Mouse (Mus musculus): ENCODE results near the gene Ptrhd1. TPM values are rescaled to one million over a fixed set of nuclear protein-coding genes. Genes with fewer than 3 reads are reported as not detected.

Gene Ptrhd1
- total and polyA plus RNA-seq, 3 experiments: 3.6 to 9.3 (median 6.7) TPM

DNA sequence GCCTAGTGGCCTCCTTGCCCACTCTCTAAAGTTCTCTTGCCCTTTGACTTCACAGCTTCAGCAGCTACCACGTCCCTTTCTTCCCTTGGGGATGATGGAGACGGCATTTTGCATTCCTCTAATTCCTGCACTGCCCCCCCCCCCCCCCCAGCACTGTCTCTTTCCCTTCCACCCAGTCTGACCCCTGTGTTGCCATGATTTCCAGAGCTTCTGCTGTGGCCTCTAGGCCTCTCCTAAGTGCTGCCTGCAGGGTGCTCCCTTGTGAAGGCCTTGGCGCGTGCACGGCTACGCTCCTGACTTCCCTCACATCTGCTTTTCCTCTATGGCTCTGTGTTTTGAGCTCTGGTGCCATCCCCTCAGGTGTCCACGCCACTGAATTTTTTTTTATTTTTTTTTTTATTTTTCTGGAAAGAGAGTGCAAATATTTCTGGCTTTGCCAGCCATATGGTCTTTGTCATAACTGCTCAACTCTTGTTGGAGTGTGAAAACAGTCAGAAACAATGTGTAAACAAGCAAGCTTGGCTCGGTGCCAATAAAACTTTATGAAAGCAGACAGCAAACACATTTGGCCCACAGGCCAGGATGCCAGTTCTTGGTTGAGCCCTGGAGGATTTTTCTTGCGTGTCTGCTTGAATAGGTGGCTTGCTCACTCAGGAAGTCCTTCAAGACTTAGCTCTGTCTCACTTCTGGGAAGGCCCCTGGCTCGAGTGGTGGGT, 40.6 kb upstream of the Ptrhd1 start:
- dilution Hi-C loops (cut with MboI; ENCODE audit: extremely low pct_ligation_motif_present, extremely low pct_unique_long_range_greater_than_20kb, low sequenced_read_pairs): no loop called here
- H3K4me2 ChIP-seq (ENCODE audit: insufficient read depth, low read depth, poor library complexity, severe bottlenecking): no peak overlapping the region
- DNase-seq (ENCODE audit: extremely low read depth): no peak
- H3K4me1 ChIP-seq (ENCODE audit: control insufficient read depth in 1 of 2, insufficient read depth in 2 of 2): peaks cover 2 to 11% of the 10 kb centered on the region in 2 experiments; a peak in 3 of 4 replicates
- no peak overlapping the region for H3K9ac ChIP-seq (ENCODE audit: insufficient read depth, low read depth)
- H3K27ac ChIP-seq (ENCODE audit: insufficient read depth, low read depth): no peak overlapping the region
- no peaks in the 10 kb centered on the region for H3K79me2 ChIP-seq (replicated peaks; ENCODE audit: control insufficient read depth, extremely low read depth, insufficient read depth, poor library complexity, severe bottlenecking)
- H3K36me3 ChIP-seq (replicated peaks in 1 of 2; ENCODE audit: control insufficient read depth in 1 of 2, insufficient read depth in 1 of 2, low read length in 1 of 2): no peaks in the 10 kb centered on the region
- H3K9me3 ChIP-seq (replicated peaks; ENCODE audit: low read length): no peaks in the 10 kb centered on the region
- TF ChIP-seq CTCF (conservative IDR thresholded peaks at IDR 0.05 in 1 of 2, IDR thresholded peaks at IDR 0.05 in 1 of 2; ENCODE audit: low read depth in 2 of 2, low read length in 2 of 2) (no peak), TBP (conservative IDR thresholded peaks at IDR 0.05; ENCODE audit: low read depth, low read length) (no peak), CHD1 (IDR thresholded peaks at IDR 0.05; ENCODE audit: low read depth, low read length) (no peak), MAFK (IDR thresholded peaks at IDR 0.05; ENCODE audit: insufficient replicate concordance, low read length) (no peak), ZKSCAN1 (IDR thresholded peaks at IDR 0.05; ENCODE audit: borderline replicate concordance, low read depth, low read length) (no peak), TCF12 (IDR thresholded peaks at IDR 0.05; ENCODE audit: low read depth, low read length) (no peak), USF1 (IDR thresholded peaks at IDR 0.05; ENCODE audit: low read depth, low read length) (no peak), ZMIZ1 (IDR thresholded peaks at IDR 0.05; ENCODE audit: low read depth, low read length) (no peak), KAT2A (IDR thresholded peaks at IDR 0.05; ENCODE audit: insufficient replicate concordance, low read length) (no peak), IRF4 (IDR thresholded peaks at IDR 0.05; ENCODE audit: low read depth, low read length) (no peak), PAX5 (IDR thresholded peaks at IDR 0.05; ENCODE audit: low read length) (no peak)
- no peaks in the 10 kb centered on the region for H3K27me3 ChIP-seq (replicated peaks)
- H3K4me3 ChIP-seq (replicated peaks in 1 of 3; ENCODE audit: low read depth in 2 of 3, low read length in 2 of 3, poor library complexity in 1 of 3): no peak overlapping the region
- in situ Hi-C loops (cut with MboI; ENCODE audit: low pct_ligation_motif_present, low pct_unique_long_range_greater_than_20kb, low sequenced_read_pairs): no loop called here

DNA sequence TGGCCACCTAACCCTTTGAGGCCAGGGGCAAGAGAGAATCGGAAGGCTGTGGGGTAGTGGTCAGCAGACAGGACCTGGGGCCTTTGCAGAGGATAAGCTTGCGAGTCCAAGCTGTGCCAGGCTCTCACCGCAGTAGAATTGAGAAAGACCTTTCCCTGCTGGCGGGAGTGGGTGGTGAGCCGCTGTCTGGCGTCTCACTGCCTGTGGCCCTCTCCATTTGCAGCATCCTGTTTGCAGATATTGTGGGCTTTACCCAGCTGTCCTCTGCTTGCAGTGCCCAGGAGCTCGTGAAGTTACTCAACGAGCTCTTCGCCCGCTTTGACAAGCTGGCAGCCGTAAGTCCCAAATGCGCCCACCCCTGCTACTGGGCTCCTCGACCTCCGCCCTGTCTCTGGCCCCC, 39.2 kb upstream of the Ptrhd1 start:
- dilution Hi-C loops (cut with MboI; ENCODE audit: extremely low pct_ligation_motif_present, extremely low pct_unique_long_range_greater_than_20kb, low sequenced_read_pairs): no loop called here
- H3K9ac ChIP-seq (ENCODE audit: insufficient read depth, low read depth): no peak overlapping the region

More for the DNA sequence above, 39.2 kb upstream of the Ptrhd1 start:
- Histone ChIP-seq H3K4me1 (ENCODE audit: control insufficient read depth in 1 of 2, insufficient read depth in 2 of 2) (peaks cover 0 to 2% of the 10 kb centered on the region in 2 experiments; a peak in 2 of 4 replicates), H3K79me2 (replicated peaks; ENCODE audit: control insufficient read depth, extremely low read depth, insufficient read depth, poor library complexity, severe bottlenecking) (no peaks in the 10 kb centered on the region), H3K27me3 (replicated peaks) (no peaks in the 10 kb centered on the region), H3K4me3 (replicated peaks in 1 of 3; ENCODE audit: low read depth in 2 of 3, low read length in 2 of 3, poor library complexity in 1 of 3) (no peak overlapping the region), H3K9me3 (replicated peaks; ENCODE audit: low read length) (no peaks in the 10 kb centered on the region), H3K36me3 (replicated peaks in 1 of 2; ENCODE audit: control insufficient read depth in 1 of 2, insufficient read depth in 1 of 2, low read length in 1 of 2) (no peaks in the 10 kb centered on the region), H3K4me2 (ENCODE audit: insufficient read depth, low read depth, poor library complexity, severe bottlenecking) (no peak overlapping the region), H3K27ac (ENCODE audit: insufficient read depth, low read depth) (no peak overlapping the region)
- TF ChIP-seq USF2 (conservative IDR thresholded peaks at IDR 0.05; ENCODE audit: low read depth, low read length): no peak
- TF ChIP-seq TCF12 (IDR thresholded peaks at IDR 0.05; ENCODE audit: low read depth, low read length): no peak
- TF ChIP-seq USF1 (IDR thresholded peaks at IDR 0.05; ENCODE audit: low read depth, low read length): no peak
- no peak for TF ChIP-seq TBP (conservative IDR thresholded peaks at IDR 0.05; ENCODE audit: low read depth, low read length)
- TF ChIP-seq RCOR1 (conservative IDR thresholded peaks at IDR 0.05; ENCODE audit: low read depth, low read length): no peak
- TF ChIP-seq GABPA (IDR thresholded peaks at IDR 0.05; ENCODE audit: insufficient replicate concordance, low read depth, low read length): no peak
- no peak for TF ChIP-seq ZKSCAN1 (IDR thresholded peaks at IDR 0.05; ENCODE audit: borderline replicate concordance, low read depth, low read length)
- TF ChIP-seq ZNF384 (IDR thresholded peaks at IDR 0.05; ENCODE audit: low read depth, low read length): no peak
- TF ChIP-seq RAD21 (IDR thresholded peaks at IDR 0.05; ENCODE audit: low read depth, low read length): no peak
- in situ Hi-C loops (cut with MboI; ENCODE audit: low pct_ligation_motif_present, low pct_unique_long_range_greater_than_20kb, low sequenced_read_pairs): no loop called here
- DNase-seq (ENCODE audit: extremely low read depth): no peak
